Mouse (Mus musculus) fibroblast of lung, adult 2 months (primary cell): ENCODE results near the gene Ttll10.

Experiments
- DNase-seq: peaks from one replicate; pipeline ENCODE4 v3.0.0-alpha.2; 2011; ENCODE audit warnings: low read depth

The Ttll10 gene

GRCm38 (mm10) chr4:156024184-156024583 is 35.0 kb downstream of the Ttll10 start:
- DNase-seq = no peak

DNA sequence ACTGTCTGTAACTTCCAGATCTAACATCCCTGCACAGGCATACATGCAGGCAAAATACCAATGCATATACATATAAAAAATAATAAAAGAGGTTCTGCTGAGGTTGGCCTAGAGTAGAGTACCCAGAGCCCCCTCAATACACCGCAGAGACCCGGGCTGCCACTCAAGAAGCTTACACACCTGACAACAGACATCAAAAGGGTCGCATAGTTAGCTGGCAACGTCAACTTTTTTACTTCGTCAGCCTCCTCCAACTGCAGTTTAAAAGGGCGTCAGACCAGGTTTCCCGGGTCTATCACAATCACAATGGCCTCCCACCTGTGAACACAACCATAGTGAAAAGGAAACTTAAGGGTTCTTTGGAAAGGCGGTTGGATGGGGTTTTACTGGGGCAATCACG is 35.7 kb downstream of the Ttll10 start:
- no peak for DNase-seq

GRCm38 (mm10) chr4:156021942-156022419 is 37.2 kb downstream of the Ttll10 start:
- no peak for DNase-seq

DNA sequence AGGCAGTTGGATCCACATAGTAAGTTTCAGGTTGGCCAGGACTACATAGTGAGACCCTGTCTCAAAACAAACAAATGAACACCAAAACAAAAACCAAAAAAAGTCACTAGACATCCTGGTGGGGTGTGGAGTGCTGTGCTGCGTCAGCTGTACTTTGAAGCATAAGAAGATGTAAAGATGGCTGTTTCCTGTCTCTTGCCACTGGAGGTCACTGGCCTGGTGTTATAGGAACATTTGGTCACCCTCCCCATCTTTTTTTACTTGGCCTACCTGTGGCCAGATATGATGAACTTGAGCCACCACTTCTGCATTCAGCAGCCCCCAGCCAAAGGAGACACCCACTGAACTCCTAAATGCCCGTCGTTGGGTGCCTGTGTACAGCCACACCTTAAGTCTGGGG is 37.8 kb downstream of the Ttll10 start:
- no peak for DNase-seq

DNA sequence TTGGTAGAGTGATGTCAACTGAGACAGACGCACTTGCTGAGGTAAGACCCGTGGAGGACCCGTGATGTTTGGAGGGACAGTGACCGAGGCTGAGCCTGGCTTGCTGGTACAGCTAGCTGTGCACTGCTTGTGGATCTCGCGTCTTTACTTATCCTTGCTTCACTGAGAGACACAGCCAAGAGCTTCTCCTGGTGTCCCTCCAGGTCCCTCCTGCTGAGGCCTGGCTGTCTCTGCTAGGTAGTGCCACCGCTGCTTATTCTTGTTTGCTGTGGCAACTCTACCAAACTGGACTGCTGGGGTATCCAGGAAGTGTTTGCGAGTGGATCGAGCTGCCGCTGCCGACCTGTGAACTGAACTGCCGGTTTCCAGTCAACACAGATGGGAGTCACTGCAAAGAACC is 39.4 kb downstream of the Ttll10 start:
- DNase-seq = no peak

- no peak for DNase-seq
Measured at GRCm38 (mm10) chr4:156014436-156014835, 44.8 kb downstream of the Ttll10 start.

DNA sequence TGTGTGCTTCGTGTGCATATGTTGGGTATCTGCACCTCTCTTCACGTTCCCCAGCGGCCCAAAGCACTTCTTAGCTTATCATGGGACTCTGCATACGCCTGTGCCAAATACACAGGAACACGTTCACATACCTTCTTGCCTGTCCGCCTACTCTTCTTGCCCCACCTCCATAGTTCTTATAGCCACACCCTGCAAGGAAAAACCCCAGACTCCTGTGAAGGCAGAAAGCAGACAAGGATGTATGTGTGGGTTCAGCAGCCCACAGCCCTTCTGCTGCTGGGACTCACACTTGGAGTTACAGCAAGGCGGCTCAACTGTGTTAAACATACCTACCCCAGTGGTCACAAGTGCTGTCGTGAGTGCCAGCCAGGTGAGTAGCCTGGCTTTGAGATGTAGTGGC is 45.6 kb downstream of the Ttll10 start, which contains the start of gene Tnfrsf4:
Tnfrsf4 (plus strand) TSS at position 207 of the 400 bp plus-strand sequence.
- DNase-seq = no peak

DNA sequence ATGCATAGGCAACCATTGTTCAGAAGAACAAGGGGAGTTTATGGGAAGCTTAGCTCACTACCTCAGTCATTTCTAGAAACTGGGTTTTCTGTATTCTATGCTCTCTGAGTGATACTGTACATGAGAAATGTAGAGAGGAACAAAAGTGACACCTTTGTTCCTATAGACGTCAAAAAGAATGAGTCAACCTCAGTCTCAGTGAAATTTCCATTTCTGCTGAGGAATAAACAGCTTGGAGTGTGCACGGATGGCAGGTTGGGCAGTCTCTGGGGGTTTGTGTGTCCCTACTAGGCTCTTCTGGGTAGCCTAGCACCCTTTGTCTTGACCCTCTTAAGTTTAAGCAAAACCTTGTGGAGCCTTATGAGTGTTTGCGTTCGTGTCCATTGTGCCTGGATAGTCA is 50.8 kb downstream of the Ttll10 start:
- DNase-seq = no peak

GRCm38 (mm10) chr4:156004109-156004508 is 55.1 kb downstream of the Ttll10 start:
- DNase-seq = no peak

- no peak for DNase-seq
Measured at GRCm38 (mm10) chr4:155993606-155994005, 65.6 kb downstream of the Ttll10 start.

- DNase-seq = peak; percentile 75
Measured at GRCm38 (mm10) chr4:155992906-155993547, 66.2 kb downstream of the Ttll10 start.

DNA sequence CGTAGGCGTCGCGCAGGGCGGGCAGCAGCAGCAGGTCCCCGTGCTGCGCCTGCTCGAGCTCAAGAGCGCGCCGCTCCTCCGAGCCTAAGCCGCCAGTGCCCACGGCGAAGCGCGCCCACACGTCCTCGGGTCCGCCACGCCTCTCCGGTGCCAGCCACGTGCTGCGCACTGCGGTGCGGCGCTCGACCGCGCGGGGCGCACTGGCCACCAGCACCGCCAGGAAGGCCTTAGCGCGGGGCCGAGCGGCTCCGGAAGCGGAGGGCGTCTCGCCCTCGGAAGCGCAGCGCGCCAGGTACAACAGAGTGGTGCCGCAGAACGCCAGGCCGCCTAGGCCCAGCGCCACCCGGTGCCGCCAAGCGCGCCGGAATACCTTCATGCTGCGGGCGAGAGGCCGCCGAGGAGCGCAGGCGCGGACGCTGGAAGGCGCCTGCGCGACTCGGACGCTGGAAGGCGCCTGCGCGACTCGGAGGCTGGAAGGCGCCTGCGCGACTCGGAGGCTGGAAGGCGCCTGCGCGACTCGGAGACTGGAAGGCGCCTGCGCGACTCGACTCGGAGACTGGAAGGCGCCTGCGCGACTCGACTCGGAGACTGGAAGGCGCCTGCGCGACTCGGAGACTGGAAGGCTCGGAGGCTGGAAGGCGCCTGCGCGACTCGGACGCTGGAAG is 66.8 kb downstream of the Ttll10 start, which contains the start of the genes B3galt6 and Sdf4:
B3galt6 (minus strand) TSS at position 409 of the 665 bp plus-strand sequence.
Sdf4 (plus strand) TSS at position 632 of the 665 bp plus-strand sequence.
- DNase-seq = peak; percentile 67

DNA sequence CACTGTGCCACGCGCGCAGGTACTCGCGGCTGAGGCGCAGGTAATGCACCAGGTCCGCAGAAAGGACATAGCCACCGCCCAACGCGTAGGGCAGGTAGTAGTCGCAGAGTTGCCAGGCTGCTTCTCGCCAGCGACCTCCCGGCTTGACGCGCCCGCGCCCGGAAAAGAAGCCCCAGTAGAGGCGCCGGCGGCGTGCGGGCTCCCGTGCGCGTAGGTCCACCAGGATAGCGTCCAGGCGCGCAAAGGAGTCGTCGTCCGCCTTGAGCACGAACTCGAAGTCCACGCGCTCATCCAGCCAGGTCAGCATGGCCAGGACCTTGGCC is 67.3 kb downstream of the Ttll10 start:
- DNase-seq = no peak

DNA sequence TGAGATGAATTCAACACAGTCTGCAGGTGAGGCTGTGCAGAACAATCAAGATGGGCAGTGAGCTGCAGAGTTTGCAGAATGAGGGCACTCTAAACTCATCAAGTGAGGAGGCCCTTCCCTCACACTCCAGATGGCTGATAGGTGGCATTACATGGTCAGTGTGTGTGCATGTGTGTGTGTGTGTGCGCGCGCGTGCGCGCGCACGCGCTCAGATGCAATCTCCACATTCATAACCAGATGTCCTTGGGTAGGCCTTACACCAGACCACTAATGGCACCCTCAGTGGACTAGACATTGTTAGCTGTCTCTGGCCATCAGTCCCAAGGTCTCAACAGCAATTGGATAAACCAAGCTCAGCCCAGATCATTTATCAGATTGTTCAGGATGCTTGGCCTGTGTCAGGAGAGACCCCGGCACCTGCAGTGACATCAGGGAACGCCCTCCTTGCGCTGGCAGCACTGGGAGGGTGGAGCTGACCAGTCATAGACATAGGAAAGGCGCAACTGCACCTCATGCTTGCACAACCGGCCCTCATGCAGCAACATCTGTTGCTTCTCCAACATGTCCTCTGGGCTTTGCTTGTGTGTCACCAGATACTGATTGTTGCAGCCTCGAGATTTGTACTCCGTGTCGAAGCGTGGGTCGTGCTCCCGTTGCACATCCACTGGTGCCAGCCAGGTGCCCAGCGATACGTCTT is 67.9 kb downstream of the Ttll10 start:
- no peak for DNase-seq
